Mouse (Mus musculus): ENCODE data around the gene Klhl2. TPM values are rescaled to one million over a fixed set of nuclear protein-coding genes. Genes with fewer than 3 reads are reported as not detected.

Klhl2 gene
- polyA plus RNA-seq, 1 experiment from 2014 or later: 18.1 TPM

DNA sequence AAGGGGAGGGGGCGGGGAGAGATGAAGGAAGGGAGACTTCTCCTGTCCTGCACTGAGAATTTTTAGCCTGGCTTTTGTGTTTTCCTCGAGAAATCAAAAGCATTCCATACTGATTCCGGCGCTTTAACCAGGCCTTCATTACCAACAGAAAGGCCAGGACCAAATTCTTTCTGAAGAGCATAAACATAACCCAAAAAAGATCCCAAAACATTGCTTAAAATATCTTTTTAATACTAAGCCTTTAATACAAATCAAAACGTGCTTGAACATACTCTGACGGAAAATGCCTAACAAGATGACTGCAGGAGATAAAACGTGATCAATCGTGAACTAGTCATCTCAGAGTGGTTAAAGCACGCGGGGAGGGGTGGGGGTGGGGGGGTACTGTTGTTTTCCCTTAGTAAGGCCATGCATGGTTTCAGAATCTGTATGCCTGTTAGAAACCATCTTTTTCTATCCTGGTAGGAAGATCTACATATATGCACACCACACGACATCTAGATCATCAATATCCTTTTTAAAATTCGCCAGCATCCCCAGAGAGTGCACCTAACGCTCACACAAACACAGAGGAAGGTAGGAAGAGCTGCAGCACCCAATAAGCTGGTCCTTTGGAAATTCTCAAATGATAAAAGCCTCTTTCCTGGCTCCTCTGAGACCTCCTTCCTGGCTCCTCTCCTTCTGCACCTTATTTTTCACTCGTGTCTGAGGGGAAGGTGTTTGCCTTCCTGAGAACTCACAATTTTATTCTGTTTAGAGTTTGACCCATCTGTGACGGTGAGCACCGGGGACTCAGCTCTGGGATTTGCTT, 158.0 kb downstream of the Klhl2 start:
- ATAC-seq (replicated peaks; ENCODE audit: low FRiP score, low TSS enrichment, low read depth) (no peak), DNase-seq (ENCODE audit: low spot score) (no peak)
- H3K27me3 ChIP-seq (replicated peaks; ENCODE audit: control insufficient read depth, insufficient read depth, low read length): no peaks in the 10 kb centered on the region
- H3K4me3 ChIP-seq (ENCODE audit: low read depth, low read length): peak overlapping the region; percentile 41
- no peaks in the 10 kb centered on the region for H3K9me3 ChIP-seq (ENCODE audit: control insufficient read depth, low read length)
- H3K4me1 ChIP-seq (replicated peaks; ENCODE audit: control insufficient read depth, insufficient read depth, low read length): no peaks in the 10 kb centered on the region; the same call in 1 of the 2 replicates
- peak overlapping the region; percentile 72; the same call in 1 of the 2 replicates for H3K27ac ChIP-seq (ENCODE audit: low read depth)
- H3K9ac ChIP-seq (ENCODE audit: low read length): peak overlapping the region; percentile 79
- no peaks in the 10 kb centered on the region for H3K36me3 ChIP-seq (ENCODE audit: control insufficient read depth, insufficient read depth, low read length)
- peak overlapping the region; percentile 50 for H3K4me2 ChIP-seq (ENCODE audit: low read length)
- WGBS: 12% methylated on average over 16 of the region's 16 CpGs

DNA sequence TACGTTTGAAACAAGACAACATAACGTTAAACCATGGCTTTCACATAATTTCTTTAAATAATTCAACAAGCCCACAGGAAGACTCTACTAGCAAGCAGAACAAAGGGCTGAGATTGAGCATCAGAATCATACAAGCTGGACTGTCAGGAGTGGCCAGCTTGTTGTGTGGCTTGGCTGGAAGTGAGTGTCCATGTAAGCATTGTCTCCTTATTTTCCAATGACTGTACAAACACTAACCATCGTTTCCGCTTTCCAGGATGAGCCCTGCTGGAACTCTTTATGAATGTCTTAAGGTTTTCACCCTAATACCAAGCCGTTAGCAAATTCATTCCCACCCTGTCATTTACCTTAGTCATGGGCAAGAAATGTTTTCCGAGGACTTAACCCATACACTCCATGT, 159.0 kb downstream of the Klhl2 start:
- no peaks in the 10 kb centered on the region for H3K9me3 ChIP-seq (ENCODE audit: control insufficient read depth, low read length)
- peak overlapping the region; percentile 50 for H3K4me2 ChIP-seq (ENCODE audit: low read length)
- H3K27me3 ChIP-seq (replicated peaks; ENCODE audit: control insufficient read depth, insufficient read depth, low read length): no peaks in the 10 kb centered on the region
- no peak overlapping the region for H3K27ac ChIP-seq (ENCODE audit: low read depth)
- no peaks in the 10 kb centered on the region for H3K36me3 ChIP-seq (ENCODE audit: control insufficient read depth, insufficient read depth, low read length)
- H3K9ac ChIP-seq (ENCODE audit: low read length): no peak overlapping the region
- DNase-seq (ENCODE audit: low spot score): no peak
- no peak overlapping the region for H3K4me3 ChIP-seq (ENCODE audit: low read depth, low read length)
- no peak for ATAC-seq (replicated peaks; ENCODE audit: low FRiP score, low TSS enrichment, low read depth)
- 80% methylated on average over 6 of the region's 6 CpGs for WGBS
- no peaks in the 10 kb centered on the region; the same call in 1 of the 2 replicates for H3K4me1 ChIP-seq (replicated peaks; ENCODE audit: control insufficient read depth, insufficient read depth, low read length)

DNA sequence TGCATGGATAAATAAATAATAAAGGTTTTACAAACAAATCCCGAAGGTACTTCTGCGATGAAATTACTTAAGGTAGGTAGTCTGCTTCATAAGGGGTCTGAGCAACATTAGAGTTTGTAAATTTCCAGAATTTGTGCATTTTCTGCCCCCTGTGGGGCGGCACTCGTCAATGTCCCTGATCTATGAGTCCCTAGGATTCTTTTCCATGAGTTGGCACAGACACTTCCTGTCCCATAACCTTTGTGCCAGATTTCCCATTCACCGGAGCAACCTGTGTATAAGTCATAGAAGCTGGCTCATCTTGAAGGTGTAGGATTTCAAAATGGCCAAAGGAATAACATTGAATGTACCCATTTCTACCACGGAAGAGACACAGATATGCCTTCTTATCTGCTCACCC, 159.5 kb downstream of the Klhl2 start:
- Histone ChIP-seq H3K27ac (ENCODE audit: low read depth) (no peak overlapping the region), H3K9me3 (ENCODE audit: control insufficient read depth, low read length) (no peaks in the 10 kb centered on the region), H3K36me3 (ENCODE audit: control insufficient read depth, insufficient read depth, low read length) (no peaks in the 10 kb centered on the region), H3K4me1 (replicated peaks; ENCODE audit: control insufficient read depth, insufficient read depth, low read length) (no peaks in the 10 kb centered on the region; the same call in 1 of the 2 replicates), H3K4me2 (ENCODE audit: low read length) (no peak overlapping the region), H3K27me3 (replicated peaks; ENCODE audit: control insufficient read depth, insufficient read depth, low read length) (no peaks in the 10 kb centered on the region), H3K9ac (ENCODE audit: low read length) (no peak overlapping the region), H3K4me3 (ENCODE audit: low read depth, low read length) (no peak overlapping the region)
- ATAC-seq (replicated peaks; ENCODE audit: low FRiP score, low TSS enrichment, low read depth) (no peak), DNase-seq (ENCODE audit: low spot score) (no peak)
- 69% methylated on average over 6 of the region's 6 CpGs for WGBS

Other genes starting within 250 kb of the Klhl2 start
- gene Cpe, start 157.0 kb downstream of the Klhl2 start, polyA plus RNA-seq (2014; fragmentation: Nextera tagmentation; extraction: Ambion mirVana): 204 and 211 TPM in 2 replicates
- gene Msmo1, start 116.2 kb downstream of the Klhl2 start, polyA plus RNA-seq (2014; fragmentation: Nextera tagmentation; extraction: Ambion mirVana): 184 and 220 TPM in 2 replicates
- 36.4 and 44.1 TPM in 2 replicates for gene Tmem192, start 97.2 kb upstream of the Klhl2 start, polyA plus RNA-seq (2014; fragmentation: Nextera tagmentation; extraction: Ambion mirVana)
- not detected in 2 replicates for gene Trim75, start 137.8 kb upstream of the Klhl2 start, polyA plus RNA-seq (2014; fragmentation: Nextera tagmentation; extraction: Ambion mirVana)
- 0.39 TPM in 1 of 2 replicates, not detected in the other for gene Trim61, start 168.5 kb upstream of the Klhl2 start, polyA plus RNA-seq (2014; fragmentation: Nextera tagmentation; extraction: Ambion mirVana)
- gene Trim60, start 168.6 kb upstream of the Klhl2 start, polyA plus RNA-seq (2014; fragmentation: Nextera tagmentation; extraction: Ambion mirVana): not detected in 2 replicates
- 6.5 and 7.1 TPM in 2 replicates for gene Apela, start 187.3 kb upstream of the Klhl2 start, polyA plus RNA-seq (2014; fragmentation: Nextera tagmentation; extraction: Ambion mirVana)
- gene Gm10663, start 225.0 kb upstream of the Klhl2 start, polyA plus RNA-seq (2014; fragmentation: Nextera tagmentation; extraction: Ambion mirVana): not detected in 2 replicates